Mouse (Mus musculus) embryonic fibroblast, embryonic 13.5 days (primary cell): ENCODE measurements at regions not wholly inside any gene's neighbourhood (a gene's known extent, or its start where the extent isn't known, plus 50 kb on each side); places are given as distances from the start of the nearest gene placed in this dataset.

Experiments used
- CTCF ChIP-seq: IDR thresholded peaks from 2 replicates; pipeline ENCODE4 v1.5.1; 2011; ENCODE audit warnings: mild to moderate bottlenecking, control low read depth, low read length, moderate library complexity, borderline replicate concordance; ENCODE audit not compliant: insufficient read depth
- POLR2A ChIP-seq: IDR thresholded peaks from 2 replicates; pipeline ENCODE4 v1.6.1; 2011; ENCODE audit warnings: low read depth, mild to moderate bottlenecking, control low read depth, low read length, moderate library complexity

GRCm38 (mm10) chr5:119280146-119280545, 390.3 kb upstream of the Tbx3 start:
- no peak for TF ChIP-seq CTCF
- TF ChIP-seq POLR2A = no peak
